ENCODE assay signal across 8 mouse cellular contexts in genomic region chr17:71064463-71065014, GRCm38 (mm10).
DNase-seq lines count a peak whose midpoint lies in the region; ATAC-seq and TF ChIP-seq lines count a peak whose summit lies in the region.

No protein-coding gene starts in this region.

- peak; percentile 83 for TF ChIP-seq CTCF in hindbrain, postnatal 0 days (IDR thresholded peaks at IDR 0.05; ENCODE audit: low read depth)

- H3K4me2 ChIP-seq in hindbrain, postnatal 0 days (ENCODE audit: low read depth, low read length): no peak overlapping the region
- no peak overlapping the region for H3K4me2 ChIP-seq in hindbrain, embryonic 12.5 days (replicated peaks)

- H3K4me1 ChIP-seq in hindbrain, postnatal 0 days (ENCODE audit: insufficient read depth, low read length): no peaks in the 10 kb centered on the region
- H3K4me1 ChIP-seq in hindbrain, embryonic 12.5 days: no peaks in the 10 kb centered on the region

- no peaks in the 10 kb centered on the region for H3K9me3 ChIP-seq in hindbrain, postnatal 0 days (ENCODE audit: low read length)
- no peaks in the 10 kb centered on the region for H3K9me3 ChIP-seq in hindbrain, embryonic 12.5 days (replicated peaks)

- no peak overlapping the region for H3K27ac ChIP-seq in hindbrain, postnatal 0 days
- no peak overlapping the region for H3K27ac ChIP-seq in hindbrain, embryonic 12.5 days

- H3K4me3 ChIP-seq in hindbrain, postnatal 0 days (ENCODE audit: low read length): no peak overlapping the region
- H3K4me3 ChIP-seq in hindbrain, embryonic 12.5 days: no peak overlapping the region

- ATAC-seq in hindbrain, postnatal 0 days: no peak
- no peak for ATAC-seq in hindbrain, embryonic 12.5 days (ENCODE audit: low FRiP score)

- H3K27me3 ChIP-seq in hindbrain, postnatal 0 days (ENCODE audit: insufficient read depth, low read length): no peaks in the 10 kb centered on the region
- H3K27me3 ChIP-seq in hindbrain, embryonic 12.5 days: no peaks in the 10 kb centered on the region

- H3K9ac ChIP-seq in hindbrain, postnatal 0 days (replicated peaks; ENCODE audit: low read length): no peak overlapping the region
- no peak overlapping the region for H3K9ac ChIP-seq in hindbrain, embryonic 12.5 days

- peak; percentile 76 for DNase-seq in hindbrain, postnatal 0 days (ENCODE audit: low spot score)
- DNase-seq in CD4-positive, CD25-positive, alpha-beta regulatory T cell, adult 2 months (ENCODE audit: low read depth, low spot score): peak; percentile 62
- peak; percentile 50 for DNase-seq in ZHBTc4 (ENCODE audit: low read depth, low spot score)
- DNase-seq in lung, postnatal 14 days: peak; percentile 20
- DNase-seq in layer of hippocampus, postnatal 36 days: no peak
- no peak for DNase-seq in urinary bladder, postnatal 25 days (ENCODE audit: low spot score)
- no peak for DNase-seq in kidney, adult 18-20 months

- WGBS in hindbrain, postnatal 0 days: 63% methylated on average over 7 of the region's 7 CpGs
- WGBS in hindbrain, embryonic 12.5 days: 63% methylated on average over 7 of the region's 7 CpGs

- H3K36me3 ChIP-seq in hindbrain, postnatal 0 days (ENCODE audit: insufficient read depth, low read length): no peaks in the 10 kb centered on the region
- H3K36me3 ChIP-seq in hindbrain, embryonic 12.5 days: no peaks in the 10 kb centered on the region

Comparison
In these comparisons a context has a peak if more than half of its experiments do, and no peak if none do; other contexts are left out.
1. DNase-seq: peak in hindbrain, postnatal 0 days (single experiment), CD4-positive, CD25-positive, alpha-beta regulatory T cell, adult 2 months (single experiment), ZHBTc4 (single experiment) and lung, postnatal 14 days (single experiment); none in layer of hippocampus, postnatal 36 days (0 of 2), urinary bladder, postnatal 25 days (single experiment) and kidney, adult 18-20 months (single experiment).